Mouse (Mus musculus) CH12.LX (cell line): Measurements from ENCODE around the gene P2ry12. TPM values are rescaled to one million over a fixed set of nuclear protein-coding genes. Genes with fewer than 3 reads are reported as not detected.

ENCODE experiments used
- DNase-seq: peaks from one replicate; pipeline ENCODE4 v3.0.0-alpha.2; 2013; ENCODE audit errors: extremely low read depth
- H3K27ac ChIP-seq: 2 replicates; pipeline ENCODE4 v1.5.1; 2012; ENCODE audit warnings: low read depth, mild to moderate bottlenecking, control low read depth, moderate library complexity; ENCODE audit not compliant: insufficient read depth
- H3K27me3 ChIP-seq: replicated peaks from 2 replicates; pipeline ENCODE3; 2012; ENCODE audit warnings: inconsistent platforms
- H3K36me3 ChIP-seq, 2 experiments: replicated peaks in 1 of 2; 2 replicates each; pipeline versions ENCODE3 to v1.6.1; 2012; ENCODE audit warnings: inconsistent platforms in 1 of 2, low read length in 1 of 2, mild to moderate bottlenecking in 1 of 2, mixed read lengths in 1 of 2, moderate library complexity in 1 of 2; ENCODE audit not compliant: control insufficient read depth in 1 of 2, insufficient read depth in 1 of 2
- H3K4me1 ChIP-seq, 2 experiments: 2 replicates each; pipeline ENCODE4 v1.6.1; 2012; ENCODE audit warnings: inconsistent platforms in 1 of 2, moderate library complexity in 1 of 2; ENCODE audit not compliant: insufficient read depth in 2 of 2, control insufficient read depth in 1 of 2
- H3K4me2 ChIP-seq: 2 replicates; pipeline ENCODE4 v1.6.1; 2012; ENCODE audit warnings: low read depth, mild to moderate bottlenecking, control low read depth; ENCODE audit not compliant: poor library complexity, insufficient read depth, severe bottlenecking
- H3K4me3 ChIP-seq, 3 experiments: fragments of 150-350 bp in 1 of 3; sonication (generic) in 1 of 3; replicated peaks in 1 of 3; 2 replicates each; pipeline versions ENCODE3 to v1.5.1; 2011 to 2012; ENCODE audit warnings: low read depth in 2 of 3, low read length in 2 of 3, mild to moderate bottlenecking in 2 of 3, moderate library complexity in 2 of 3, control low read depth in 1 of 3, improper control_type of control experiment in 1 of 3, inconsistent platforms in 1 of 3, mixed read lengths in 1 of 3; ENCODE audit not compliant: poor library complexity in 1 of 3
- H3K79me2 ChIP-seq: replicated peaks from 2 replicates; pipeline ENCODE4 v1.6.1; 2012; ENCODE audit warnings: mild to moderate bottlenecking, moderate library complexity; ENCODE audit not compliant: control insufficient read depth, poor library complexity, insufficient read depth, severe bottlenecking; ENCODE audit errors: extremely low read depth
- H3K9ac ChIP-seq: 2 replicates; pipeline ENCODE4 v1.6.1; 2012; ENCODE audit warnings: low read depth, mild to moderate bottlenecking, control low read depth, moderate library complexity; ENCODE audit not compliant: insufficient read depth
- H3K9me3 ChIP-seq: replicated peaks from 2 replicates; pipeline ENCODE3; 2012; ENCODE audit warnings: low read length, inconsistent platforms, mixed read lengths
- E2F4 ChIP-seq: IDR thresholded peaks from 2 replicates; pipeline ENCODE4 v1.6.1; 2011; ENCODE audit warnings: low read depth, low read length, improper control_type of control experiment; ENCODE audit not compliant: insufficient replicate concordance
- ETS1 ChIP-seq: conservative IDR thresholded peaks from 2 replicates; pipeline ENCODE4 v1.6.1; 2012; ENCODE audit warnings: low read depth, mild to moderate bottlenecking, inconsistent platforms, low read length, improper control_type of control experiment, moderate library complexity
- GABPA ChIP-seq: IDR thresholded peaks from 2 replicates; pipeline ENCODE4 v1.6.1; 2012; ENCODE audit warnings: low read depth, low read length, improper control_type of control experiment, inconsistent platforms; ENCODE audit not compliant: insufficient replicate concordance
- JUND ChIP-seq: conservative IDR thresholded peaks from 2 replicates; pipeline ENCODE4 v1.6.1; 2011; ENCODE audit warnings: low read depth, low read length, improper control_type of control experiment
- KAT2A ChIP-seq: IDR thresholded peaks from 2 replicates; pipeline ENCODE4 v1.6.1; 2012; ENCODE audit warnings: low read length, improper control_type of control experiment, inconsistent platforms; ENCODE audit not compliant: insufficient replicate concordance
- MAFK ChIP-seq: IDR thresholded peaks from 2 replicates; pipeline ENCODE4 v1.6.1; 2011; ENCODE audit warnings: low read length, improper control_type of control experiment; ENCODE audit not compliant: insufficient replicate concordance
- PAX5 ChIP-seq: IDR thresholded peaks from 2 replicates; pipeline ENCODE4 v1.6.1; 2012; ENCODE audit warnings: low read length, inconsistent platforms, mixed read lengths
- RAD21 ChIP-seq: IDR thresholded peaks from 2 replicates; pipeline ENCODE4 v1.6.1; 2011; ENCODE audit warnings: low read depth, mild to moderate bottlenecking, low read length, improper control_type of control experiment, moderate library complexity
- SIN3A ChIP-seq: IDR thresholded peaks from 2 replicates; pipeline ENCODE4 v1.6.1; 2012; ENCODE audit warnings: low read length, improper control_type of control experiment, inconsistent platforms
- SMC3 ChIP-seq: IDR thresholded peaks from 2 replicates; pipeline ENCODE4 v1.6.1; 2011; ENCODE audit warnings: low read depth, low read length, improper control_type of control experiment
- TBP ChIP-seq: conservative IDR thresholded peaks from 2 replicates; pipeline ENCODE4 v1.6.1; 2011; ENCODE audit warnings: low read depth, low read length, improper control_type of control experiment
- TCF12 ChIP-seq: IDR thresholded peaks from 2 replicates; pipeline ENCODE4 v1.6.1; 2014; ENCODE audit warnings: low read depth, mild to moderate bottlenecking, inconsistent platforms, low read length, improper control_type of control experiment
- USF2 ChIP-seq: conservative IDR thresholded peaks from 2 replicates; pipeline ENCODE4 v1.6.1; 2011; ENCODE audit warnings: low read depth, low read length, improper control_type of control experiment
- ZC3H11A ChIP-seq: IDR thresholded peaks from 2 replicates; pipeline ENCODE4 v1.6.1; 2012; ENCODE audit warnings: low read depth, mild to moderate bottlenecking, inconsistent platforms, low read length, improper control_type of control experiment
- dilution Hi-C: fragments of 300-500 bp; cut with MboI; formaldehyde crosslinking; loops from 2 replicates; pipeline ENCODE4 v1.14.3; 2020; ENCODE audit warnings: low sequenced_read_pairs; ENCODE audit not compliant: extremely low pct_unique_long_range_greater_than_20kb, extremely low pct_ligation_motif_present
- in situ Hi-C: fragments of 300-500 bp; cut with MboI; formaldehyde crosslinking; loops from 3 replicates; pipeline ENCODE4 v1.14.3; 2019; ENCODE audit warnings: low sequenced_read_pairs, low pct_ligation_motif_present, low pct_unique_long_range_greater_than_20kb, mixed read lengths
- polyA plus RNA-seq: library from polyadenylated mRNA; unstranded; fragments of >175 nt; gene quantifications from 2 replicates; pipeline ENCODE4 v1.2.1, GENCODE M21; 2012; ENCODE audit warnings: low read depth; ENCODE audit not compliant: insufficient read length
- total RNA-seq, 2 experiments: library from RNA; depleted of rRNA; stranded (reverse); fragments of 300-350 nt in 1 of 2; fragments of >200 nt in 1 of 2; gene quantifications; 2 replicates each; pipeline ENCODE4 v1.2.3; 2012 to 2014

Gene P2ry12
- total and polyA plus RNA-seq, 3 experiments = 0.30 to 0.97 (median 0.33) TPM

DNA sequence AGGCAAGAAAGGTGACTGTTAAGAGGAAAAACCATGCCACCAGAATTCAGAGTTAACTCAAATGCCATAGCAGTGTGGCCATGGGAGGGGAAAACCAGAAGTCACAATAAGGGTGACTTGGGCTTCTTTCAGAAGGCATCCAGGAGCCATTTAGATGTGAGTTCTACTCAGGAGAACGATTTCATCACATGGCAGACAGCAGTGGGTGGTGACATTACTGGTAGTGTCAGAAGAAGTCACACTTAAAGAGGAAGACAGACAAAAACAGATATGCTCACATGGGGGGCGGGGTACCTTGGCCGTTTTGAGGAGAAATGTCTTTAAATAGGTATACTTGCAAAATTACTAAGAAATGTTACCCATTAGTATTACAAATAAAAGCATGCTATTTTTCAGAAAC is 1.3 kb upstream of the P2ry12 start:
- no peak overlapping the region for H3K27ac ChIP-seq

DNA sequence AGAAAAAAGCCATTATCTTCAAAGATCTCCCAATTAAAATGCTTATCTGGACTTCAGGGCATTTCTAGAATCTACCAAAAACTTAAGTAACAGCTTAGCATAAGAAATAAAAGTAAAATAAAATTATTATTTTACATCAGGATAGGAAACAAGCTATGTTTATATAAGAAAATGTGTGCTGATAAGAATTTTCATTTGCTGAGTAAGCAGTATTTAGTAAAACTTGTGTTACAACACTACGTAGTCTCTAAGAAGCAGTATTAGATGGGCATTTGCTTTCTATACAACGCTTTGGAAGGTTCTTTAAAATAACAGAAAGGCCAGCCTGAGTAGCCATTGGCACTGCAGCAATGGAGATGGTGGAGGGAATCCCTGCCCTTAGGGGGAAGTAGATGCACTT is 746 bp upstream of the P2ry12 start:
- Histone ChIP-seq H3K36me3 (peaks cover 0 to 4% of the 10 kb centered on the region in 2 experiments), H3K9me3 (no peaks in the 10 kb centered on the region), H3K27me3 (no peaks in the 10 kb centered on the region), H3K79me2 (no peaks in the 10 kb centered on the region), H3K4me3 (no peak overlapping the region), H3K4me1 (peaks cover 17 to 56% of the 10 kb centered on the region in 2 experiments), H3K4me2 (no peak overlapping the region), H3K9ac (no peak overlapping the region), H3K27ac (no peak overlapping the region)
- dilution Hi-C loops (no loop called here), in situ Hi-C loops (no loop called here)
- DNase-seq = no peak
- TF ChIP-seq KAT2A (no peak), MAFK (peak; percentile 95)

More for the DNA sequence above, 1.3 kb upstream of the P2ry12 start:
- no peaks in the 10 kb centered on the region for H3K79me2 ChIP-seq
- no peak overlapping the region for H3K4me3 ChIP-seq
- in situ Hi-C loops = no loop called here
- no peak for DNase-seq
- H3K4me2 ChIP-seq = no peak overlapping the region
- no peaks in the 10 kb centered on the region for H3K27me3 ChIP-seq
- peaks cover 0 to 4% of the 10 kb centered on the region in 2 experiments for H3K36me3 ChIP-seq
- TF ChIP-seq JUND (no peak), TBP (no peak), USF2 (no peak), SIN3A (no peak), SMC3 (no peak), MAFK (no peak), ZC3H11A (no peak), PAX5 (no peak), ETS1 (no peak), RAD21 (no peak), TCF12 (no peak), GABPA (no peak), E2F4 (no peak), KAT2A (no peak)
- TF ChIP-seq, all 38 proteins: peak for 0
- Histone ChIP-seq H3K9ac (no peak overlapping the region), H3K9me3 (no peaks in the 10 kb centered on the region), H3K4me1 (peaks cover 17 to 50% of the 10 kb centered on the region in 2 experiments)
- dilution Hi-C loops = no loop called here
